Mouse (Mus musculus) cerebellum, postnatal 36 days (tissue): ENCODE measurements at regions not wholly inside any gene's neighbourhood (a gene's known extent, or its start where the extent isn't known, plus 50 kb on each side); places are given as distances from the start of the nearest gene placed in this dataset.
"Not testable (repeated sequence)": the region's sequence is repeated elsewhere in the genome, so short reads cannot be mapped to it uniquely, and the experiment has no call there.

Source experiments
- DNase-seq, 2 experiments: peaks; one replicate each; pipeline ENCODE4 v3.0.0; 2021 to 2022; ENCODE audit warnings: mixed read lengths in 2 of 2

GRCm38 (mm10) chr3:153144217-153144616, 162.2 kb upstream of the St6galnac5 start:
- DNase-seq, result no peak

GRCm38 (mm10) chr3:153140985-153141384, 158.9 kb upstream of the St6galnac5 start:
- DNase-seq, result no peak

- no peak for DNase-seq
These were observed 143.3 kb upstream of the St6galnac5 start for GRCm38 (mm10) chr3:153125335-153125734.

GRCm38 (mm10) chr3:153121934-153122333, 139.9 kb upstream of the St6galnac5 start:
- DNase-seq, result no peak

- DNase-seq, result no peak
These were observed 137.1 kb upstream of the St6galnac5 start for GRCm38 (mm10) chr3:153119142-153119541.

GRCm38 (mm10) chr3:153118643-153119042, 136.6 kb upstream of the St6galnac5 start:
- DNase-seq, result no peak

- DNase-seq, result no peak
These were observed 123.5 kb upstream of the St6galnac5 start for GRCm38 (mm10) chr3:153105591-153105990.

GRCm38 (mm10) chr3:153090572-153090971, 108.5 kb upstream of the St6galnac5 start:
- DNase-seq, result not testable (repeated sequence)

GRCm38 (mm10) chr3:153085096-153085788, 103.2 kb upstream of the St6galnac5 start:
- peak; percentile 59 to 60 for DNase-seq

GRCm38 (mm10) chr3:153084226-153085095, 102.4 kb upstream of the St6galnac5 start:
- DNase-seq, result peak; percentile 68 to 72

GRCm38 (mm10) chr3:153080371-153080770, 98.3 kb upstream of the St6galnac5 start:
- no peak for DNase-seq

GRCm38 (mm10) chr3:153077846-153078703, 96.0 kb upstream of the St6galnac5 start:
- DNase-seq, result peak; percentile 30 to 43

GRCm38 (mm10) chr3:153072200-153072919, 90.3 kb upstream of the St6galnac5 start:
- no peak for DNase-seq

- DNase-seq, result no peak
These were observed 89.5 kb upstream of the St6galnac5 start for GRCm38 (mm10) chr3:153071549-153071948.

GRCm38 (mm10) chr3:153071123-153071522, 89.1 kb upstream of the St6galnac5 start:
- DNase-seq, result no peak

GRCm38 (mm10) chr3:153065890-153066289, 83.8 kb upstream of the St6galnac5 start:
- DNase-seq, result no peak

- no peak for DNase-seq
These were observed 71.1 kb upstream of the St6galnac5 start for GRCm38 (mm10) chr3:153053163-153053562.

- no peak for DNase-seq
These were observed 69.5 kb upstream of the St6galnac5 start for GRCm38 (mm10) chr3:153051566-153051965.

- no peak for DNase-seq
These were observed 63.3 kb upstream of the St6galnac5 start for GRCm38 (mm10) chr3:153045328-153045727.

- DNase-seq, result no peak
These were observed 51.9 kb upstream of the St6galnac5 start for GRCm38 (mm10) chr3:153033980-153034379.
